Mouse (Mus musculus) heart, embryonic 14.5 days (tissue): ENCODE results near the gene Igf1r. TPM values are rescaled to one million over a fixed set of nuclear protein-coding genes. Genes with fewer than 3 reads are reported as not detected.

Experiments
- ATAC-seq: fragments of 200-750 bp; cut with Nextera tagmentation; 2 replicates; pipeline ENCODE4 v1.8.0; 2017; ENCODE audit warnings: low read depth, moderate TSS enrichment; ENCODE audit not compliant: insufficient number of reproducible peaks, insufficient read depth, low FRiP score
- H3K27ac ChIP-seq, 2 experiments: fragments of 200-500 bp in 1 of 2; fragments of 300-500 bp in 1 of 2; sonication (generic) in 1 of 2; replicated peaks in 1 of 2; 2 replicates each; pipeline ENCODE4 v1.5.1; 2012 to 2014; ENCODE audit warnings: low read depth in 2 of 2, low read length in 2 of 2, control low read depth in 1 of 2, mild to moderate bottlenecking in 1 of 2, mixed read lengths in 1 of 2; ENCODE audit not compliant: control insufficient read depth in 1 of 2, insufficient read depth in 1 of 2
- H3K27me3 ChIP-seq: fragments of 300-500 bp; sonication (generic); 2 replicates; pipeline ENCODE4 v1.6.1; 2014; ENCODE audit warnings: mild to moderate bottlenecking, low read length, control low read depth; ENCODE audit not compliant: control insufficient read depth, insufficient read depth
- H3K36me3 ChIP-seq: fragments of 300-500 bp; sonication (generic); 2 replicates; pipeline ENCODE4 v1.6.1; 2014; ENCODE audit warnings: mild to moderate bottlenecking, control low read depth, low read length, mixed read lengths; ENCODE audit not compliant: control insufficient read depth, insufficient read depth
- H3K4me1 ChIP-seq, 2 experiments: fragments of 200-500 bp in 1 of 2; fragments of 300-500 bp in 1 of 2; sonication (generic) in 1 of 2; 2 replicates each; pipeline ENCODE4 v1.6.1; 2012 to 2014; ENCODE audit warnings: low read length in 2 of 2, control low read depth in 1 of 2, mixed read lengths in 1 of 2; ENCODE audit not compliant: control insufficient read depth in 2 of 2, insufficient read depth in 2 of 2
- H3K4me2 ChIP-seq: fragments of 300-500 bp; sonication (generic); 2 replicates; pipeline ENCODE4 v1.6.1; 2014; ENCODE audit warnings: mild to moderate bottlenecking, low read length
- H3K4me3 ChIP-seq, 2 experiments: fragments of 200-500 bp in 1 of 2; fragments of 300-500 bp in 1 of 2; sonication (generic) in 1 of 2; 2 replicates each; pipeline ENCODE4 v1.5.1; 2012 to 2014; ENCODE audit warnings: low read length in 2 of 2, mild to moderate bottlenecking in 2 of 2, control low read depth in 1 of 2, low read depth in 1 of 2, moderate library complexity in 1 of 2; ENCODE audit not compliant: control insufficient read depth in 1 of 2, insufficient read depth in 1 of 2
- H3K9ac ChIP-seq: fragments of 300-500 bp; sonication (generic); 2 replicates; pipeline ENCODE4 v1.6.1; 2014; ENCODE audit warnings: mild to moderate bottlenecking, low read length
- H3K9me3 ChIP-seq: fragments of 300-500 bp; sonication (generic); 2 replicates; pipeline ENCODE4 v1.6.1; 2016; ENCODE audit warnings: low read length, control low read depth; ENCODE audit not compliant: control insufficient read depth
- WGBS: fragments of 180-500 bp; shearing (Covaris S2); extraction: QIAGEN DNeasy Blood & Tissue Kit; methylation state at CpG from one replicate; pipeline ENCODE4 v1.1.7; 2014; 5-methylcytosine and 5-hydroxymethylcytosine counted together
- polyA plus RNA-seq: library from polyadenylated mRNA; unstranded; fragments of >200 nt; fragmentation: Nextera tagmentation; extraction: Ambion mirVana; gene quantifications from 2 replicates; pipeline ENCODE4 v1.2.1, GENCODE M21; 2014

The Igf1r gene
- polyA plus RNA-seq, 1 experiment from 2014 or later = 16.6 TPM

GRCm38 (mm10) chr7:68139384-68139783, 186.8 kb downstream of the Igf1r start:
- Histone ChIP-seq H3K36me3 (peaks cover 7% of the 10 kb centered on the region; the same call in 1 of the 2 replicates), H3K27ac (peak overlapping the region; percentile 7 to 51; a peak in 3 of 4 replicates), H3K4me2 (0 out of 2 replicates have a peak overlapping the region, but pooled peaks have one; percentile 24), H3K27me3 (no peaks in the 10 kb centered on the region), H3K9ac (0 out of 2 replicates have a peak overlapping the region, but pooled peaks have one; percentile 8), H3K9me3 (no peaks in the 10 kb centered on the region), H3K4me3 (no peak overlapping the region), H3K4me1 (peaks cover 20 to 46% of the 10 kb centered on the region in 2 experiments)
- WGBS = 25% methylated on average over 2 of the region's 2 CpGs
- no peak for ATAC-seq

GRCm38 (mm10) chr7:68140041-68140807, 187.6 kb downstream of the Igf1r start:
- peaks cover 25 to 49% of the 10 kb centered on the region in 2 experiments for H3K4me1 ChIP-seq
- H3K27ac ChIP-seq = peak overlapping the region; percentile 8 to 51; a peak in 2 of 4 replicates
- 40% methylated on average over 11 of the region's 11 CpGs for WGBS
- H3K36me3 ChIP-seq = peaks cover 7% of the 10 kb centered on the region; the same call in 1 of the 2 replicates
- H3K9ac ChIP-seq = 0 out of 2 replicates have a peak overlapping the region, but pooled peaks have one; percentile 8
- H3K4me3 ChIP-seq = no peak overlapping the region
- H3K9me3 ChIP-seq = no peaks in the 10 kb centered on the region
- no peaks in the 10 kb centered on the region for H3K27me3 ChIP-seq
- peak overlapping the region; percentile 24; the same call in 1 of the 2 replicates for H3K4me2 ChIP-seq
- ATAC-seq = no peak

GRCm38 (mm10) chr7:68144266-68144665, 191.6 kb downstream of the Igf1r start:
- Histone ChIP-seq H3K4me2 (no peak overlapping the region), H3K27ac (peak overlapping the region; percentile 36 to 56; a peak in 2 of 4 replicates), H3K27me3 (no peaks in the 10 kb centered on the region), H3K9me3 (no peaks in the 10 kb centered on the region), H3K36me3 (0 out of 2 replicates have a peak, but pooled peaks cover 3% of the 10 kb centered on the region), H3K4me1 (peaks cover 33 to 67% of the 10 kb centered on the region in 2 experiments), H3K9ac (no peak overlapping the region), H3K4me3 (no peak overlapping the region)
- no peak for ATAC-seq
- 44% methylated on average over 6 of the region's 6 CpGs for WGBS

- H3K9me3 ChIP-seq = no peaks in the 10 kb centered on the region
- 0 out of 2 replicates have a peak, but pooled peaks cover 3% of the 10 kb centered on the region for H3K36me3 ChIP-seq
- H3K4me2 ChIP-seq = no peak overlapping the region
- ATAC-seq = no peak
- 70% methylated on average over 20 of the region's 20 CpGs for WGBS
- no peak overlapping the region for H3K9ac ChIP-seq
- peaks cover 36 to 77% of the 10 kb centered on the region in 2 experiments for H3K4me1 ChIP-seq
- no peak overlapping the region for H3K27ac ChIP-seq
- H3K27me3 ChIP-seq = no peaks in the 10 kb centered on the region
- no peak overlapping the region for H3K4me3 ChIP-seq
Observed at GRCm38 (mm10) chr7:68148297-68149048, 195.8 kb downstream of the Igf1r start.

- H3K4me3 ChIP-seq = no peak overlapping the region
- no peak overlapping the region for H3K4me2 ChIP-seq
- H3K9me3 ChIP-seq = no peaks in the 10 kb centered on the region
- no peak for ATAC-seq
- peaks cover 43 to 74% of the 10 kb centered on the region in 2 experiments for H3K4me1 ChIP-seq
- no peaks in the 10 kb centered on the region for H3K36me3 ChIP-seq
- H3K27me3 ChIP-seq = no peaks in the 10 kb centered on the region
- WGBS = 9% methylated on average over 5 of the region's 5 CpGs
- peak overlapping the region; percentile 43 to 94 for H3K27ac ChIP-seq
- peak overlapping the region; percentile 32; the same call in 1 of the 2 replicates for H3K9ac ChIP-seq
Observed at GRCm38 (mm10) chr7:68151892-68152291, 199.3 kb downstream of the Igf1r start.

- ATAC-seq = no peak
- Histone ChIP-seq H3K9me3 (no peaks in the 10 kb centered on the region), H3K4me3 (no peak overlapping the region), H3K4me1 (peaks cover 45 to 72% of the 10 kb centered on the region in 2 experiments), H3K27ac (peak overlapping the region; percentile 92 to 94), H3K36me3 (no peaks in the 10 kb centered on the region), H3K27me3 (no peaks in the 10 kb centered on the region), H3K9ac (peak overlapping the region; percentile 18), H3K4me2 (no peak overlapping the region)
- WGBS = 82% methylated on average over 8 of the region's 8 CpGs
Observed at GRCm38 (mm10) chr7:68152458-68152857, 199.8 kb downstream of the Igf1r start.

- WGBS = 28% methylated on average over 8 of the region's 8 CpGs
- peak; percentile 35 for ATAC-seq
- Histone ChIP-seq H3K9me3 (no peaks in the 10 kb centered on the region), H3K36me3 (no peaks in the 10 kb centered on the region), H3K9ac (peak overlapping the region; percentile 63), H3K4me3 (no peak overlapping the region), H3K27ac (peak overlapping the region; percentile 94), H3K27me3 (no peaks in the 10 kb centered on the region), H3K4me1 (peaks cover 40 to 64% of the 10 kb centered on the region in 2 experiments), H3K4me2 (peak overlapping the region; percentile 48)
Observed at GRCm38 (mm10) chr7:68153269-68153668, 200.6 kb downstream of the Igf1r start.
